15 mouse cellular contexts compared by ENCODE assay signal in genomic region chr10:86294599-86295365, GRCm38 (mm10). TPM values are rescaled to one million over a fixed set of nuclear protein-coding genes. Genes with fewer than 3 reads are reported as not detected.
A peak's percentile ranks its signal among the peaks of the same experiment; 100 is the strongest.
DNase-seq lines count a peak whose midpoint lies in the region; ATAC-seq and TF ChIP-seq lines count a peak whose summit lies in the region.
"Had no signal": no experiment of that assay in that cellular context is flagged by ENCODE, and none has a peak within 500 bp of the region (broad histone marks: within the 10 kb centered on the region; RNA-seq: fewer than 3 reads in every experiment).

No protein-coding gene starts in this region.

- H3K9ac ChIP-seq in intestine, embryonic 15.5 days: no peak overlapping the region
- no peak overlapping the region for H3K9ac ChIP-seq in intestine, postnatal 0 days (ENCODE audit: low read depth, low read length)
- peak overlapping the region; percentile 29 for H3K9ac ChIP-seq in embryonic facial prominence, embryonic 11.5 days (replicated peaks; ENCODE audit: low read length)
- H3K9ac ChIP-seq in kidney, embryonic 14.5 days (ENCODE audit: low read depth, low read length): no peak overlapping the region
- no peak overlapping the region for H3K9ac ChIP-seq in limb, embryonic 15.5 days
- H3K9ac ChIP-seq: heart, embryonic 15.5 days had no signal

- peaks cover 9% of the 10 kb centered on the region; the same call in 1 of the 2 replicates for H3K4me1 ChIP-seq in intestine, embryonic 15.5 days (replicated peaks)
- H3K4me1 ChIP-seq in intestine, postnatal 0 days (replicated peaks; ENCODE audit: control insufficient read depth, insufficient read depth, low read length): 0 out of 2 replicates have a peak, but pooled peaks cover 4% of the 10 kb centered on the region
- H3K4me1 ChIP-seq in embryonic facial prominence, embryonic 11.5 days (ENCODE audit: control insufficient read depth, insufficient read depth, low read length): peaks cover 15% of the 10 kb centered on the region
- peaks cover 11% of the 10 kb centered on the region for H3K4me1 ChIP-seq in kidney, embryonic 14.5 days (ENCODE audit: control insufficient read depth, insufficient read depth, low read length)
- H3K4me1 ChIP-seq in limb, embryonic 15.5 days: peaks cover 33% of the 10 kb centered on the region
- H3K4me1 ChIP-seq in thymus, adult 2 months (replicated peaks; ENCODE audit: control insufficient read depth, insufficient read depth, low read length): no peaks in the 10 kb centered on the region

- peak; percentile 19; the same call in 1 of the 2 replicates for ATAC-seq in intestine, embryonic 15.5 days
- no peak for ATAC-seq in intestine, postnatal 0 days
- peak; percentile 76 for ATAC-seq in embryonic facial prominence, embryonic 11.5 days (replicated peaks; ENCODE audit: insufficient number of reproducible peaks, low FRiP score, low TSS enrichment, low read depth)
- peak; percentile 25; the same call in 1 of the 2 replicates for ATAC-seq in kidney, embryonic 14.5 days (ENCODE audit: low FRiP score, low TSS enrichment)
- peak; percentile 27; the same call in 1 of the 2 replicates for ATAC-seq in limb, embryonic 15.5 days (ENCODE audit: insufficient number of reproducible peaks, low FRiP score, low TSS enrichment, low read depth)
- no peak for ATAC-seq in frontal cortex, adult (ENCODE audit: low TSS enrichment)

- no peak for TF ChIP-seq CTCF in intestine, postnatal 0 days (IDR thresholded peaks at IDR 0.05; ENCODE audit: low read depth)
- no peak for TF ChIP-seq CTCF in thymus, adult 2 months (IDR thresholded peaks at IDR 0.05; ENCODE audit: borderline replicate concordance, control insufficient read depth, extremely low read depth, insufficient read depth, low read length, poor library complexity)

- no peaks in the 10 kb centered on the region for H3K36me3 ChIP-seq in intestine, embryonic 15.5 days
- no peaks in the 10 kb centered on the region for H3K36me3 ChIP-seq in intestine, postnatal 0 days (ENCODE audit: control insufficient read depth, insufficient read depth)
- H3K36me3 ChIP-seq in embryonic facial prominence, embryonic 11.5 days (replicated peaks; ENCODE audit: control insufficient read depth, insufficient read depth, low read depth, low read length): no peaks in the 10 kb centered on the region
- H3K36me3 ChIP-seq in kidney, embryonic 14.5 days (ENCODE audit: control insufficient read depth, insufficient read depth, low read length): no peaks in the 10 kb centered on the region
- no peaks in the 10 kb centered on the region for H3K36me3 ChIP-seq in limb, embryonic 15.5 days
- no peaks in the 10 kb centered on the region for H3K36me3 ChIP-seq in thymus, adult 2 months (ENCODE audit: control insufficient read depth, insufficient read depth, low read length)
- H3K36me3 ChIP-seq: heart, embryonic 15.5 days had no signal

- H3K27me3 ChIP-seq in intestine, embryonic 15.5 days (replicated peaks): no peaks in the 10 kb centered on the region
- no peaks in the 10 kb centered on the region for H3K27me3 ChIP-seq in intestine, postnatal 0 days (replicated peaks; ENCODE audit: control insufficient read depth, insufficient read depth, low read length)
- H3K27me3 ChIP-seq in embryonic facial prominence, embryonic 11.5 days (ENCODE audit: control insufficient read depth, insufficient read depth, low read length): no peaks in the 10 kb centered on the region
- H3K27me3 ChIP-seq in kidney, embryonic 14.5 days (ENCODE audit: control insufficient read depth, insufficient read depth, low read length): no peaks in the 10 kb centered on the region
- no peaks in the 10 kb centered on the region for H3K27me3 ChIP-seq in limb, embryonic 15.5 days
- no peaks in the 10 kb centered on the region; the same call in 1 of the 2 replicates for H3K27me3 ChIP-seq in thymus, adult 2 months (ENCODE audit: control insufficient read depth, insufficient read depth, low read length)
- H3K27me3 ChIP-seq: heart, embryonic 15.5 days had no signal

- DNase-seq in embryonic facial prominence, embryonic 11.5 days (ENCODE audit: low spot score): peak; percentile 59
- DNase-seq in thymus, adult 2 months: no peak
- DNase-seq in cerebellum, postnatal 25 days: no peak
- DNase-seq: adrenal gland, postnatal 25 days; cerebellum, adult 11 months; gastrocnemius, postnatal 14 days; liver; lung, postnatal 14 days; thymus, postnatal 14 days had no signal

- no peaks in the 10 kb centered on the region for H3K9me3 ChIP-seq in intestine, embryonic 15.5 days
- no peaks in the 10 kb centered on the region for H3K9me3 ChIP-seq in intestine, postnatal 0 days (ENCODE audit: control insufficient read depth)
- H3K9me3 ChIP-seq in embryonic facial prominence, embryonic 11.5 days (replicated peaks; ENCODE audit: control insufficient read depth, low read length): no peaks in the 10 kb centered on the region
- no peaks in the 10 kb centered on the region for H3K9me3 ChIP-seq in kidney, embryonic 14.5 days (ENCODE audit: control insufficient read depth, low read length)
- no peaks in the 10 kb centered on the region for H3K9me3 ChIP-seq in limb, embryonic 15.5 days
- H3K9me3 ChIP-seq: heart, embryonic 15.5 days had no signal

- H3K4me2 ChIP-seq in intestine, embryonic 15.5 days (replicated peaks): no peak overlapping the region
- H3K4me2 ChIP-seq in intestine, postnatal 0 days (replicated peaks; ENCODE audit: low read depth): no peak overlapping the region
- H3K4me2 ChIP-seq in embryonic facial prominence, embryonic 11.5 days (ENCODE audit: low read depth, low read length): peak overlapping the region; percentile 23
- H3K4me2 ChIP-seq in kidney, embryonic 14.5 days (replicated peaks; ENCODE audit: low read depth, low read length): no peak overlapping the region
- peak overlapping the region; percentile 14; the same call in 1 of the 2 replicates for H3K4me2 ChIP-seq in limb, embryonic 15.5 days

- H3K27ac ChIP-seq in intestine, embryonic 15.5 days: no peak overlapping the region
- no peak overlapping the region for H3K27ac ChIP-seq in intestine, postnatal 0 days (ENCODE audit: low read depth, low read length)
- peak overlapping the region; percentile 87 for H3K27ac ChIP-seq in embryonic facial prominence, embryonic 11.5 days (replicated peaks; ENCODE audit: low read depth, low read length)
- no peak overlapping the region for H3K27ac ChIP-seq in kidney, embryonic 14.5 days (ENCODE audit: low read depth, low read length)
- H3K27ac ChIP-seq in limb, embryonic 15.5 days: peak overlapping the region; percentile 87
- no peak overlapping the region for H3K27ac ChIP-seq in thymus, adult 2 months (ENCODE audit: control insufficient read depth, insufficient read depth, low read length)
- H3K27ac ChIP-seq: heart, embryonic 15.5 days had no signal

- no peak for TF ChIP-seq POLR2A in thymus, adult 2 months (IDR thresholded peaks at IDR 0.05; ENCODE audit: control insufficient read depth, extremely low read depth, insufficient read depth, low read length, poor library complexity)

- WGBS in intestine, embryonic 15.5 days: 71% methylated on average over 10 of the region's 10 CpGs
- WGBS in intestine, postnatal 0 days: 64% methylated on average over 10 of the region's 10 CpGs
- 47% methylated on average over 10 of the region's 10 CpGs for WGBS in embryonic facial prominence, embryonic 11.5 days
- 65% methylated on average over 10 of the region's 10 CpGs for WGBS in kidney, embryonic 14.5 days
- 51% methylated on average over 10 of the region's 10 CpGs for WGBS in limb, embryonic 15.5 days
- 79% methylated on average over 10 of the region's 10 CpGs for WGBS in thymus, adult 2 months

- no peak overlapping the region for H3K4me3 ChIP-seq in intestine, embryonic 15.5 days (replicated peaks)
- H3K4me3 ChIP-seq in intestine, postnatal 0 days (ENCODE audit: low read depth, low read length): no peak overlapping the region
- no peak overlapping the region for H3K4me3 ChIP-seq in embryonic facial prominence, embryonic 11.5 days (ENCODE audit: low read depth, low read length)
- no peak overlapping the region for H3K4me3 ChIP-seq in kidney, embryonic 14.5 days (ENCODE audit: low read length)
- no peak overlapping the region for H3K4me3 ChIP-seq in limb, embryonic 15.5 days
- H3K4me3 ChIP-seq in thymus, adult 2 months (ENCODE audit: control insufficient read depth, insufficient read depth, low read length): no peak overlapping the region

RNA-seq across cellular contexts. Expression of gene Timp3, which starts 5.4 kb away (rescaled TPM):
- 44.6 and 46.9 TPM in 2 replicates for polyA plus RNA-seq in intestine, embryonic 15.5 days (2015; fragmentation: Nextera tagmentation; extraction: Ambion mirVana)
- polyA plus RNA-seq in intestine, postnatal 0 days (2015; fragmentation: Nextera tagmentation; extraction: Ambion mirVana): 24.2 and 29.4 TPM in 2 replicates
- polyA plus RNA-seq in embryonic facial prominence, embryonic 11.5 days (2014; fragmentation: Nextera tagmentation; extraction: Ambion mirVana): 39.7 and 40.0 TPM in 2 replicates
- polyA plus RNA-seq in kidney, embryonic 14.5 days (2014; fragmentation: Nextera tagmentation; extraction: Ambion mirVana): 31.9 and 60.1 TPM in 2 replicates
- polyA plus RNA-seq in limb, embryonic 15.5 days (2015; fragmentation: Nextera tagmentation; extraction: Ambion mirVana): 85.5 and 93.5 TPM in 2 replicates
- polyA plus RNA-seq in thymus, adult 2 months (2012; rRNA removed): 30.5 and 39.7 TPM in 2 replicates

Comparison
In these comparisons a context has a peak if more than half of its experiments do, and no peak if none do; other contexts are left out.
1. ATAC-seq: peak in intestine, embryonic 15.5 days (single experiment), embryonic facial prominence, embryonic 11.5 days (single experiment), kidney, embryonic 14.5 days (single experiment) and limb, embryonic 15.5 days (single experiment); none in intestine, postnatal 0 days (single experiment) and frontal cortex, adult (single experiment).
2. H3K27ac ChIP-seq: peak in embryonic facial prominence, embryonic 11.5 days (single experiment) and limb, embryonic 15.5 days (single experiment); none in intestine, embryonic 15.5 days (single experiment), intestine, postnatal 0 days (single experiment), kidney, embryonic 14.5 days (single experiment) and thymus, adult 2 months (single experiment).
3. H3K4me2 ChIP-seq: peak in embryonic facial prominence, embryonic 11.5 days (single experiment) and limb, embryonic 15.5 days (single experiment); none in intestine, embryonic 15.5 days (single experiment), intestine, postnatal 0 days (single experiment) and kidney, embryonic 14.5 days (single experiment).